Mouse (Mus musculus) heart, embryonic 11.5 days (tissue): Measurements from ENCODE around the gene Gm12355. TPM values are rescaled to one million over a fixed set of nuclear protein-coding genes. Genes with fewer than 3 reads are reported as not detected.
"Not testable (repeated sequence)": the region's sequence is repeated elsewhere in the genome, so short reads cannot be mapped to it uniquely, and the experiment has no call there.

ENCODE experiments used
- ATAC-seq: fragments of 200-750 bp; cut with Nextera tagmentation; replicated peaks from 2 replicates; pipeline ENCODE4 v1.8.0; 2017; ENCODE audit warnings: moderate library complexity; ENCODE audit not compliant: insufficient number of reproducible peaks, low FRiP score, low TSS enrichment
- H3K27ac ChIP-seq: fragments of 300-500 bp; sonication (generic); 2 replicates; pipeline ENCODE4 v1.5.1; 2014; ENCODE audit warnings: mild to moderate bottlenecking, low read depth, low read length
- H3K27me3 ChIP-seq: fragments of 300-500 bp; sonication (generic); 2 replicates; pipeline ENCODE4 v1.6.1; 2014; ENCODE audit warnings: mild to moderate bottlenecking, low read length, mixed read lengths; ENCODE audit not compliant: control insufficient read depth, insufficient read depth
- H3K36me3 ChIP-seq: fragments of 300-500 bp; sonication (generic); 2 replicates; pipeline ENCODE4 v1.6.1; 2014; ENCODE audit warnings: mild to moderate bottlenecking, low read length, moderate library complexity, mixed read lengths; ENCODE audit not compliant: control insufficient read depth, insufficient read depth
- H3K4me1 ChIP-seq: fragments of 300-500 bp; sonication (generic); 2 replicates; pipeline ENCODE4 v1.6.1; 2014; ENCODE audit warnings: low read length; ENCODE audit not compliant: control insufficient read depth, insufficient read depth
- H3K4me2 ChIP-seq: fragments of 300-500 bp; sonication (generic); 2 replicates; pipeline ENCODE4 v1.6.1; 2014; ENCODE audit warnings: mild to moderate bottlenecking, moderate library complexity
- H3K4me3 ChIP-seq: fragments of 300-500 bp; sonication (generic); 2 replicates; pipeline ENCODE4 v1.5.1; 2014; ENCODE audit warnings: low read depth, low read length
- H3K9ac ChIP-seq: fragments of 300-500 bp; sonication (generic); 2 replicates; pipeline ENCODE4 v1.6.1; 2014; ENCODE audit warnings: mild to moderate bottlenecking, low read depth, low read length, moderate library complexity
- H3K9me3 ChIP-seq: fragments of 300-500 bp; sonication (generic); replicated peaks from 2 replicates; pipeline ENCODE4 v1.6.1; 2016; ENCODE audit warnings: low read length; ENCODE audit not compliant: control insufficient read depth
- WGBS: fragments of 180-500 bp; shearing (Covaris S2); extraction: QIAGEN DNeasy Blood & Tissue Kit; methylation state at CpG from one replicate; pipeline ENCODE4 v1.1.7; 2014; ENCODE audit not compliant: insufficient replicate concordance; 5-methylcytosine and 5-hydroxymethylcytosine counted together
- polyA plus RNA-seq: library from polyadenylated mRNA; unstranded; fragments of >200 nt; fragmentation: Nextera tagmentation; extraction: Ambion mirVana; gene quantifications from 2 replicates; pipeline ENCODE4 v1.2.1, GENCODE M21; 2014

Gene Gm12355
- polyA plus RNA-seq, 1 experiment from 2014 or later, result 0.44 TPM

- not testable (repeated sequence) for H3K9ac ChIP-seq, H3K36me3 ChIP-seq, H3K4me2 ChIP-seq, H3K9me3 ChIP-seq, H3K27ac ChIP-seq, H3K4me1 ChIP-seq, H3K4me3 ChIP-seq, ATAC-seq, H3K27me3 ChIP-seq
- 13% methylated on average over 7 of the region's 7 CpGs for WGBS
Measured at GRCm38 (mm10) chr11:98655076-98655475, 29.6 kb upstream of the Gm12355 start.

- 52% methylated on average over 2 of the region's 2 CpGs for WGBS
- no peak within 1 kb of the TSS for H3K9ac ChIP-seq
- H3K36me3 ChIP-seq, result no peaks in the 10 kb centered on the region
- no peak within 1 kb of the TSS for H3K4me3 ChIP-seq
- no peak within 1 kb of the TSS for H3K27ac ChIP-seq
- no peaks in the 10 kb centered on the region for H3K4me1 ChIP-seq
- peaks cover 4% of the 10 kb centered on the region for H3K27me3 ChIP-seq
- no peak within 1 kb of the TSS for H3K4me2 ChIP-seq
- H3K9me3 ChIP-seq, result no peaks in the 10 kb centered on the region
- no peak for ATAC-seq
Measured at GRCm38 (mm10) chr11:98646459-98646858, 21.0 kb upstream of the Gm12355 start, which contains the start of gene Gsdma2. Gsdma2 (plus strand) TSS chr11:98646759.

- no peaks in the 10 kb centered on the region for H3K36me3 ChIP-seq
- ATAC-seq, result no peak
- no peaks in the 10 kb centered on the region for H3K9me3 ChIP-seq
- H3K4me1 ChIP-seq, result no peaks in the 10 kb centered on the region
- H3K9ac ChIP-seq, result no peak overlapping the region
- H3K27ac ChIP-seq, result no peak overlapping the region
- H3K4me2 ChIP-seq, result no peak overlapping the region
- peaks cover 4% of the 10 kb centered on the region for H3K27me3 ChIP-seq
- WGBS, result 86% methylated on average over 2 of the region's 2 CpGs
- no peak overlapping the region for H3K4me3 ChIP-seq
Measured at GRCm38 (mm10) chr11:98645946-98646345, 20.5 kb upstream of the Gm12355 start.

GRCm38 (mm10) chr11:98644757-98645156 is 19.3 kb upstream of the Gm12355 start:
- Histone ChIP-seq H3K27me3 (peaks cover 4% of the 10 kb centered on the region), H3K4me2 (no peak overlapping the region), H3K9ac (no peak overlapping the region), H3K36me3 (no peaks in the 10 kb centered on the region), H3K4me1 (no peaks in the 10 kb centered on the region), H3K9me3 (no peaks in the 10 kb centered on the region), H3K4me3 (no peak overlapping the region), H3K27ac (no peak overlapping the region)
- 76% methylated on average over 3 of the region's 3 CpGs for WGBS
- no peak for ATAC-seq

GRCm38 (mm10) chr11:98640091-98640490 is 14.6 kb upstream of the Gm12355 start:
- Histone ChIP-seq H3K4me2 (no peak overlapping the region), H3K27me3 (no peaks in the 10 kb centered on the region), H3K4me3 (no peak overlapping the region), H3K27ac (no peak overlapping the region), H3K36me3 (no peaks in the 10 kb centered on the region), H3K9me3 (no peaks in the 10 kb centered on the region), H3K4me1 (no peaks in the 10 kb centered on the region), H3K9ac (no peak overlapping the region)
- no peak for ATAC-seq
- WGBS, result 45% methylated on average over 5 of the region's 5 CpGs

- H3K27me3 ChIP-seq, result no peaks in the 10 kb centered on the region
- H3K4me2 ChIP-seq, result no peak overlapping the region
- H3K4me1 ChIP-seq, result no peaks in the 10 kb centered on the region
- no peaks in the 10 kb centered on the region for H3K36me3 ChIP-seq
- H3K9me3 ChIP-seq, result no peaks in the 10 kb centered on the region
- H3K4me3 ChIP-seq, result no peak overlapping the region
- 58% methylated on average over 1 of the region's 1 CpGs for WGBS
- ATAC-seq, result no peak
- no peak overlapping the region for H3K27ac ChIP-seq
- H3K9ac ChIP-seq, result no peak overlapping the region
Measured at GRCm38 (mm10) chr11:98637501-98637900, 12.0 kb upstream of the Gm12355 start.

- not testable (repeated sequence) for H3K36me3 ChIP-seq, H3K27ac ChIP-seq, H3K27me3 ChIP-seq, H3K4me3 ChIP-seq, H3K9ac ChIP-seq, ATAC-seq, H3K9me3 ChIP-seq, H3K4me1 ChIP-seq, H3K4me2 ChIP-seq
- 32% methylated on average over 10 of the region's 10 CpGs for WGBS
Measured at GRCm38 (mm10) chr11:98635312-98635970, 10.0 kb upstream of the Gm12355 start.

GRCm38 (mm10) chr11:98630646-98631045 is 5.2 kb upstream of the Gm12355 start:
- no peak overlapping the region for H3K4me3 ChIP-seq
- whole genome bisulfite sequencing, result 78% methylated on average over 5 of the region's 5 CpGs
- H3K9ac ChIP-seq, result no peak overlapping the region
- H3K27me3 ChIP-seq, result no peaks in the 10 kb centered on the region; the same call in 1 of the 2 replicates
- H3K4me2 ChIP-seq, result no peak overlapping the region
- no peak overlapping the region for H3K27ac ChIP-seq
- no peaks in the 10 kb centered on the region for H3K4me1 ChIP-seq
- no peaks in the 10 kb centered on the region for H3K9me3 ChIP-seq
- ATAC-seq, result no peak
- H3K36me3 ChIP-seq, result no peaks in the 10 kb centered on the region

- no peak overlapping the region for H3K27ac ChIP-seq
Measured at GRCm38 (mm10) chr11:98628706-98629105, 3.2 kb upstream of the Gm12355 start.

More at GRCm38 (mm10) chr11:98628706-98629105, 3.2 kb upstream of the Gm12355 start:
- no peak for ATAC-seq
- WGBS, result 92% methylated on average over 3 of the region's 3 CpGs
- no peaks in the 10 kb centered on the region for H3K4me1 ChIP-seq
- no peak overlapping the region for H3K4me2 ChIP-seq
- no peaks in the 10 kb centered on the region for H3K36me3 ChIP-seq
- no peak overlapping the region for H3K9ac ChIP-seq
- no peak overlapping the region for H3K4me3 ChIP-seq
- H3K27me3 ChIP-seq, result no peaks in the 10 kb centered on the region; the same call in 1 of the 2 replicates
- no peaks in the 10 kb centered on the region for H3K9me3 ChIP-seq
